Mouse (Mus musculus): Measurements from ENCODE around the gene Gm14137. TPM values are rescaled to one million over a fixed set of nuclear protein-coding genes. Genes with fewer than 3 reads are reported as not detected.
A peak's percentile ranks its signal among the peaks of the same experiment; 100 is the strongest.

The Gm14137 gene
- 0.17 and 0.20 TPM in 2 replicates for polyA plus RNA-seq (2014; fragmentation: Nextera tagmentation; extraction: Ambion mirVana)

DNA sequence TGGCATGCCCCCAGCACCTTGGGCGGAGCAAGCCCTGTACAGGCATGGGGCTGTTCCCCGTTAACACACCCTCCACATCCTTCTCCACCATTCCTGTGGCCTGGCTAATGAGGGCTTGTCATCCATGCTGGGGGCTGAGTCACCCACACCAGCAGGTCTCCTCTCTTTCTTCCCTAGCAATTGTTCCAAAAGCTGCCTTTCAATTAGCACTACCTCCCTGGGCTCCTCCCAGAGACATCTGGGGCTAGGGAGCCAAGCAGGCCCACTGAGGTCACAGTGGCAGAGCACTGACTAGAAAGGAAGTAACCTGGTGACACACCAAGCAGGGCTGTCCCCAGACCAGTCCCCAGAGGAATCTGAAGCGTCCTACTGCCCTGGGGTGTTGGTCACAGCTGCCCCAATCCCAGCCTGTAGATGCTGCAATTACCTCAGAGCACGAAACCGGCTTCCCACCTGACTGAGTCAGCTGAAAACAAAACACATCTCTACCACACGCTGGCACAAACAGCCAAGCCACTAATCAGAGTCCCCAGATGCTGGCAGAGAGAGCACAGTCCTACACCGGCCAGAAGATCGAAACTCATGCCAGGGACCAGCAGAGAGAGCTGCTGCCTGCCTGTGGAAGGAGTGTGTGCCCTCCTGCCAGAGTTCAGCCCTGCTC lies at the start of gene Gm14137:
Gene Gm14137, plus strand, starts transcription at position 519 of the 661 bp plus-strand sequence.
- WGBS, result 43% methylated on average over 8 of the region's 8 CpGs
- H3K9me3 ChIP-seq (ENCODE audit: control insufficient read depth, low read length), result no peaks in the 10 kb centered on the region
- H3K4me1 ChIP-seq (ENCODE audit: control insufficient read depth, insufficient read depth, low read length), result peaks cover 27% of the 10 kb centered on the region
- ATAC-seq (ENCODE audit: insufficient read depth, low FRiP score, low TSS enrichment) (no peak), DNase-seq (ENCODE audit: low spot score) (no peak)
- no peak within 1 kb of the TSS for H3K4me3 ChIP-seq (ENCODE audit: low read depth, low read length)
- H3K9ac ChIP-seq (ENCODE audit: low read length), result no peak within 1 kb of the TSS; the same call in none of the 2 replicates
- 0 out of 2 replicates have a peak, but pooled peaks cover 3% of the 10 kb centered on the region for H3K27me3 ChIP-seq (ENCODE audit: control insufficient read depth, insufficient read depth, low read length)
- 0 out of 2 replicates have a peak within 1 kb of the TSS, but pooled peaks have one; percentile 17 for H3K4me2 ChIP-seq (ENCODE audit: low read depth)
- peak within 1 kb of the TSS; percentile 67 for H3K27ac ChIP-seq (ENCODE audit: low read depth, low read length)
- peaks cover 2% of the 10 kb centered on the region for H3K36me3 ChIP-seq (ENCODE audit: control insufficient read depth, insufficient read depth, low read length)

DNA sequence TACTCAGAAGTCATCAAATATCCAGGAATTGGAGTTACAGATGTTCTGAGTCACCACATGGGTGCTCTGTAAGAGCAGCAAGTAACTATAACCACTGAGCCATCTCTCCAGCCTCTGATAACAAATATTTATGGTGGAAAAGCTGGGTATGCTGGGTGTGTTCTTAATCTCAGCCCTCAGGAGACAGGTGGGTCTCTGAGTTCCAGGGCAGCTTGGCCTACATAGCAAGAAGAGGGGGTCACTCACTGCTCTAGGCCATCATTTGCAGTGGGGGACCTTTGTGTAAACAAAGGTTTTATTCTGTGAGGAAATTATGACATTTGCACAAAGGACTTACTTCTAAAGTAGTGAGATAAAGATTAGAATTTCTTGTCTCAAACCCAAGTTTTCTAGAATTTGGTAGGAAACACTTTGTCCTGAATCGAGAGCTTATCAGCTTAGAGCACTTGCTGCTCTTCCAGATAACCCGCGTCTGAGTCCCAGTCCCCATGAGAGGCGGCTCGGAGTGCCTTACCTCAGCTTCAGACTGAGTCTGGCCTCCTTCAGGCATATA lies 37.9 kb upstream of the Gm14137 start:
- H3K27ac ChIP-seq (ENCODE audit: low read depth, low read length), result no peak overlapping the region
- WGBS, result 92% methylated on average over 5 of the region's 5 CpGs
- no peak for ATAC-seq (ENCODE audit: insufficient read depth, low FRiP score, low TSS enrichment)
- peaks cover 14% of the 10 kb centered on the region for H3K36me3 ChIP-seq (ENCODE audit: control insufficient read depth, insufficient read depth, low read length)
- no peaks in the 10 kb centered on the region for H3K4me1 ChIP-seq (ENCODE audit: control insufficient read depth, insufficient read depth, low read length)
- no peaks in the 10 kb centered on the region for H3K9me3 ChIP-seq (ENCODE audit: control insufficient read depth, low read length)
- H3K4me3 ChIP-seq (ENCODE audit: low read depth, low read length), result no peak overlapping the region
- DNase-seq (ENCODE audit: low spot score), result no peak
- H3K4me2 ChIP-seq (ENCODE audit: low read depth), result no peak overlapping the region
- no peak overlapping the region for H3K9ac ChIP-seq (ENCODE audit: low read length)
- no peaks in the 10 kb centered on the region for H3K27me3 ChIP-seq (ENCODE audit: control insufficient read depth, insufficient read depth, low read length)

DNA sequence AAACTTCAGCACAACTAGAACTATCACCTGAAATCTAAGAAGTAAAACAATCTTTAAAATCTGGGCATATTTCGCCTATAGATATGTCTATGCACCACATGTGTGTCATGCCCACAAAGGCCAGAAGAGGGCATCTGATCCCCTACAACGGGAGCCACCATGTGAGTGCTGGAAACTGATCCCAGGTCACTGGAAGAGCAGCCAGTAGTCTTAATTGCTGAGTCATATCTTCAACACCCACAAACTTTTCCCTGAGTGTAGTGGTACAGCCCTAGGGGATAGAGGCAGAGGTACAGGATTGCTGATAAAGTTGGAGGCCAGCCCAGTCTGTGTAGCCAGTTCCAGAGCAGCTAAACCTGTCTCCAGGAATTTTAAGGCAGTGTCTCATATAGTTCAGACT lies 29.1 kb upstream of the Gm14137 start:
- DNase-seq (ENCODE audit: low spot score), result no peak
- Histone ChIP-seq H3K4me1 (ENCODE audit: control insufficient read depth, insufficient read depth, low read length) (no peaks in the 10 kb centered on the region), H3K4me3 (ENCODE audit: low read depth, low read length) (no peak overlapping the region), H3K9ac (ENCODE audit: low read length) (no peak overlapping the region), H3K9me3 (ENCODE audit: control insufficient read depth, low read length) (no peaks in the 10 kb centered on the region), H3K27ac (ENCODE audit: low read depth, low read length) (no peak overlapping the region), H3K4me2 (ENCODE audit: low read depth) (no peak overlapping the region), H3K36me3 (ENCODE audit: control insufficient read depth, insufficient read depth, low read length) (peaks cover 26% of the 10 kb centered on the region), H3K27me3 (ENCODE audit: control insufficient read depth, insufficient read depth, low read length) (no peaks in the 10 kb centered on the region)
- ATAC-seq (ENCODE audit: insufficient read depth, low FRiP score, low TSS enrichment), result no peak
- WGBS, result 81% methylated on average over 2 of the region's 2 CpGs

DNA sequence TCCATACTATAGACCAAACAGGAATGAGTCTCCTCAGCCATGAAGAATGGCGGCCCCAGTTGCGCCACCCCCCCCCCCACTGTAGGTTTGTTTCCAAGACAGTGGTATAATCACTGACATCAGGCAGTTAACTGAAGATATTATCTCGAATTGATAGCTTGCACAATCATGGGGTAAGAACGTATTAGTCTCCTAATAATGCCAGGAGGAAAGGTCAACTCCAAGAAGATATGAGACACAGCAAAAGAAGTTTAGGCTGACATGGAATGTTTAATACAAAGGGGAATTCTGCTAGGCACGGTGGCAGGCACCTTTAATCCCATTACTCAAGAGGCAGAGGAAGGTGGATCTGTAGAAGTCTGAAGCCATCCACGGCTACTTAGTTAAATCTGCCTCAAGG lies 27.9 kb upstream of the Gm14137 start:
- Histone ChIP-seq H3K9me3 (ENCODE audit: control insufficient read depth, low read length) (no peaks in the 10 kb centered on the region), H3K9ac (ENCODE audit: low read length) (no peak overlapping the region), H3K36me3 (ENCODE audit: control insufficient read depth, insufficient read depth, low read length) (peaks cover 27% of the 10 kb centered on the region), H3K4me3 (ENCODE audit: low read depth, low read length) (no peak overlapping the region), H3K27me3 (ENCODE audit: control insufficient read depth, insufficient read depth, low read length) (no peaks in the 10 kb centered on the region), H3K4me1 (ENCODE audit: control insufficient read depth, insufficient read depth, low read length) (no peaks in the 10 kb centered on the region), H3K27ac (ENCODE audit: low read depth, low read length) (no peak overlapping the region), H3K4me2 (ENCODE audit: low read depth) (no peak overlapping the region)
- WGBS, result 91% methylated on average over 6 of the region's 6 CpGs
- DNase-seq (ENCODE audit: low spot score) (no peak), ATAC-seq (ENCODE audit: insufficient read depth, low FRiP score, low TSS enrichment) (no peak)

DNA sequence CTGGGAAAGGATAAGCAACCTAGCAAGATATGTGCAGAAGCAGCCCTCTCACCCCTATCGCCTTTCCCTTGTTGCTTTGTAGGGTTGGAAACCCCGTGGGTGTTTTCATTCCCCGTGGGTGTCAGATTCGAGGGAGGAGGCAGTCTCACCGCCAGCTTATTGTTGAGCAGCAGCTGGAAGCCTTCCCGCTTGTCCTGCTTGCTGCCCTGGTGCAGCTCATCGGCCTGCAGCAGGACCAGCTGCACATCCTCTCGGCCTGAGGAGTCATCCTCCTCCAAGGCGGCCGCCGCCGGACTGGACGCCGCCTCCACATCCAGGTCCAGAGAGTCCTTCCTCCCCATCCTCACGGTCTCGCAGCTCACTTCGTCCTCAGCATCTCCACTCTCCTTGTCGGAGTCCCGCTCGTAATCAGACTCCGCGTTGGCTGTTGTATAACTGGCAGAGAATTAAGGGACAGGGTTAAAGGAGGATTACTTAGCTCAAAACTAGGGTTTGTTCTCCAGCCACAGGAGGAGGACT lies 27.1 kb upstream of the Gm14137 start:
- H3K4me1 ChIP-seq (ENCODE audit: control insufficient read depth, insufficient read depth, low read length), result no peaks in the 10 kb centered on the region
- ATAC-seq (ENCODE audit: insufficient read depth, low FRiP score, low TSS enrichment), result no peak
- H3K36me3 ChIP-seq (ENCODE audit: control insufficient read depth, insufficient read depth, low read length), result peaks cover 23% of the 10 kb centered on the region
- no peaks in the 10 kb centered on the region for H3K27me3 ChIP-seq (ENCODE audit: control insufficient read depth, insufficient read depth, low read length)
- DNase-seq (ENCODE audit: low spot score), result no peak
- no peak overlapping the region for H3K4me2 ChIP-seq (ENCODE audit: low read depth)
- no peak overlapping the region for H3K27ac ChIP-seq (ENCODE audit: low read depth, low read length)
- no peak overlapping the region for H3K9ac ChIP-seq (ENCODE audit: low read length)
- no peak overlapping the region for H3K4me3 ChIP-seq (ENCODE audit: low read depth, low read length)
- WGBS, result 90% methylated on average over 22 of the region's 22 CpGs
- no peaks in the 10 kb centered on the region for H3K9me3 ChIP-seq (ENCODE audit: control insufficient read depth, low read length)

DNA sequence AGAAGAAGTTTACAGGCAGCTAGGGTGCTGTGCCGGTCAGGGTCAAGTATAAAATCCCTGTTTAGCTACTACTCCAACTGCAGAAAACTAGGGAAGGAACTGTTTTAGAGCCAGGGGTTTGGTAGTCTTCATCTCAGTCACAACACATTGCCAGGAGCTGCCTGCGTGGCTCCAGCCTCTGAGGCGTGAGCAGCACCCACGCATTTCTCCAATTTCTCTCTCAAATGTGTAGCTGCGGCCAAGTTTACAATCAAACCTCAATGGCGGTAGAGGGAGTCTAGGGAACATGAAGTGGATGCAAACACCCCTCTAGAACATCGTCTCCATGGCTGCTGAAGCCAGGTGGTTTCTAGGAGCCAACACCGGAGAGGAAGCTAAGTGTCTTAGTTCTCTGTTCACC lies 26.5 kb upstream of the Gm14137 start:
- 94% methylated on average over 8 of the region's 8 CpGs for WGBS
- no peak for DNase-seq (ENCODE audit: low spot score)
- Histone ChIP-seq H3K4me1 (ENCODE audit: control insufficient read depth, insufficient read depth, low read length) (no peaks in the 10 kb centered on the region), H3K36me3 (ENCODE audit: control insufficient read depth, insufficient read depth, low read length) (peaks cover 18% of the 10 kb centered on the region), H3K27me3 (ENCODE audit: control insufficient read depth, insufficient read depth, low read length) (no peaks in the 10 kb centered on the region), H3K4me2 (ENCODE audit: low read depth) (no peak overlapping the region), H3K27ac (ENCODE audit: low read depth, low read length) (no peak overlapping the region), H3K4me3 (ENCODE audit: low read depth, low read length) (no peak overlapping the region), H3K9me3 (ENCODE audit: control insufficient read depth, low read length) (no peaks in the 10 kb centered on the region), H3K9ac (ENCODE audit: low read length) (no peak overlapping the region)
- no peak for ATAC-seq (ENCODE audit: insufficient read depth, low FRiP score, low TSS enrichment)

DNA sequence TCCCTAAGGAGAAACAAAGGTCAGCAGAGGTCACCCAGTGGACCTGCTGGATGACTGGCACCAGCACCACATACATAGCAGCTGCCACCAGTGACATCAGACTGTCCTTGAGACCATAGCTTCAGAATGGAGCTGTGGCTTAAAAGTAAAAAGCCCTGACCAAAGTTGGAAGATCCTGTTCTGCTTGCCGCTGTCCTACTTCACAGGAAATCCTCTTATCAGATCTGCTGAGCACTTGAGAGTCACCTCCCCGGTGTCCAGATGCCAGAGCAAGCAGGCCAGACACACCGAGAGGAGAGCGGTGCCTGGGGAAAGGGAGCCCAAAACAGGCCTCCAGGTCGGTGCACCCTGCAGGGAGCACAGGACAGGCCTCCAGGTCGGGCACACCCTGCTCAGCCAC lies 22.1 kb upstream of the Gm14137 start:
- Histone ChIP-seq H3K9ac (ENCODE audit: low read length) (no peak overlapping the region), H3K9me3 (ENCODE audit: control insufficient read depth, low read length) (no peaks in the 10 kb centered on the region), H3K27me3 (ENCODE audit: control insufficient read depth, insufficient read depth, low read length) (no peaks in the 10 kb centered on the region), H3K4me2 (ENCODE audit: low read depth) (no peak overlapping the region), H3K36me3 (ENCODE audit: control insufficient read depth, insufficient read depth, low read length) (peaks cover 6% of the 10 kb centered on the region), H3K4me3 (ENCODE audit: low read depth, low read length) (no peak overlapping the region), H3K27ac (ENCODE audit: low read depth, low read length) (no peak overlapping the region), H3K4me1 (ENCODE audit: control insufficient read depth, insufficient read depth, low read length) (peaks cover 8% of the 10 kb centered on the region; the same call in 1 of the 2 replicates)
- WGBS, result 89% methylated on average over 6 of the region's 6 CpGs
- no peak for DNase-seq (ENCODE audit: low spot score)
- no peak for ATAC-seq (ENCODE audit: insufficient read depth, low FRiP score, low TSS enrichment)

DNA sequence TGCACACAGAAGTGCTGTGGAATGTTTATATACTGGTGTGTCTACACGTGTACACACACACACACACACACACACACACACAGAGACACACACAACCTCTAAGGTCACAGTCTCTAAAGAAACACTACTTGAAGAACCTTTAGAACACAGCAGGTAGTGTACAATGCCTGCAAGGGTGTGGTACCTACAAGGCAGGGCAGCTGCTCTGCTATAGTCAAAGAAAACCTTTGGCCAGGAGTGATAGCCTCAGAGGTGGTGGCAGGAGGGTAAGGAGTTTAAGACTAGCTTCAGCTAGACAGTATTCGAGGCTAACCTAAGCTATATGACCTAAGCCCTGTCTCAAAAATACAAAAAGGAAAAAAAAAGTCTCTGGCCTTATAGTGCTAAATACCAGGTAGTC lies 19.6 kb upstream of the Gm14137 start:
- Histone ChIP-seq H3K27me3 (ENCODE audit: control insufficient read depth, insufficient read depth, low read length) (no peaks in the 10 kb centered on the region), H3K9me3 (ENCODE audit: control insufficient read depth, low read length) (no peaks in the 10 kb centered on the region), H3K27ac (ENCODE audit: low read depth, low read length) (no peak overlapping the region), H3K4me1 (ENCODE audit: control insufficient read depth, insufficient read depth, low read length) (peaks cover 8% of the 10 kb centered on the region; the same call in 1 of the 2 replicates), H3K4me3 (ENCODE audit: low read depth, low read length) (no peak overlapping the region), H3K9ac (ENCODE audit: low read length) (no peak overlapping the region), H3K36me3 (ENCODE audit: control insufficient read depth, insufficient read depth, low read length) (peaks cover 6% of the 10 kb centered on the region), H3K4me2 (ENCODE audit: low read depth) (no peak overlapping the region)
- ATAC-seq (ENCODE audit: insufficient read depth, low FRiP score, low TSS enrichment) (no peak), DNase-seq (ENCODE audit: low spot score) (no peak)
- 80% methylated on average over 2 of the region's 2 CpGs for WGBS

DNA sequence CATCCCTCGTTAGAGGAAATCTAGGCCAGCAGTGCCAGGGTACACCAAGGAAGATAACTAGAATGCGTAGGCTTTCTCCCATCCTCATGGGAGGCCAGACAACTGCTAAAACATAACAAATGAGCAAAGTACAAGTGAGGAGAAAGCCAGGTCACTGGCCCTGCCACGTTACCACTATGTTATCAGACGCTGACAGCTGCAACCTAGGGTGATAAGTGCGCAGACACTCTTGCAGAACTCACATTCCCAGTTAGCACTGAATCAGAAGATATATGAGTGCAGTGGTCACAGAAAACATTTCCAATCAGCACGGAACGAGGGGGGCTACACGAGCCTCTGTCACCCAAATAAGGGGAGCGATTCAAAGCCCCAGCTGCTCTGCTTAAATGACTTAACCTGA lies 18.9 kb upstream of the Gm14137 start:
- 87% methylated on average over 9 of the region's 9 CpGs for WGBS
- Histone ChIP-seq H3K4me3 (ENCODE audit: low read depth, low read length) (no peak overlapping the region; the same call in 1 of the 2 replicates), H3K4me2 (ENCODE audit: low read depth) (peak overlapping the region; percentile 62; the same call in 1 of the 2 replicates), H3K9me3 (ENCODE audit: control insufficient read depth, low read length) (no peaks in the 10 kb centered on the region), H3K9ac (ENCODE audit: low read length) (no peak overlapping the region), H3K4me1 (ENCODE audit: control insufficient read depth, insufficient read depth, low read length) (peaks cover 8% of the 10 kb centered on the region; the same call in 1 of the 2 replicates), H3K36me3 (ENCODE audit: control insufficient read depth, insufficient read depth, low read length) (peaks cover 1% of the 10 kb centered on the region), H3K27ac (ENCODE audit: low read depth, low read length) (no peak overlapping the region), H3K27me3 (ENCODE audit: control insufficient read depth, insufficient read depth, low read length) (no peaks in the 10 kb centered on the region)
- ATAC-seq (ENCODE audit: insufficient read depth, low FRiP score, low TSS enrichment), result no peak
- DNase-seq (ENCODE audit: low spot score), result no peak

All from neural tube, embryonic 11.5 days (tissue).